Mouse (Mus musculus) kidney, adult 2 months (tissue): ENCODE measurements around the gene Sptbn1.

Experiments
- CTCF ChIP-seq: fragments of 200-500 bp; conservative IDR thresholded peaks from 2 replicates; pipeline ENCODE4 v1.5.1; 2011; ENCODE audit warnings: low read depth, mild to moderate bottlenecking, control low read depth, low read length, moderate library complexity, mixed read lengths; ENCODE audit not compliant: insufficient read depth, insufficient read length
- POLR2A ChIP-seq: fragments of 200-500 bp; IDR thresholded peaks from one replicate; pipeline ENCODE4 v1.6.1; 2011; ENCODE audit warnings: low read depth, low read length, control low read depth

DNA sequence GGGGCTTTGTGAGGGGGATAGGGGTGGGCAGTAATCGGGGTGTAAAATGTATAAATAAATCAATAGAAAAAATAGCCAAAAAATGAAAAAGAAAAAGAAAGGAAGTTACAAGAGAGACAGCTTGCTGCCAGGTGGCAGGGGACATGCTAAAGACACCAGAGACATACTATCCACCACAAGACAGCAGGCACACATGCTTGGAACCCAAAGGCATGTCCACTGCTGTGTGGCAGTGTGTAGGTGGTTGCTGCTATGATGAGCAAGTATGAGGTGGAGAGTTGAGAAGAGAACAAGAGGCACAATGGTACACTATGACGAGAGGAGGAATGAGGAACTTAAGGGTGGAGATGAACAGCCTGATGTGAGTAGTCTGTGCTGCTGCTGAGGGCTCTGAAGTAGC lies 32.8 kb downstream of the Sptbn1 start:
- TF ChIP-seq POLR2A (no peak), CTCF (no peak)
